Mouse (Mus musculus): Measurements from ENCODE around the gene Selenoo. TPM values are rescaled to one million over a fixed set of nuclear protein-coding genes. Genes with fewer than 3 reads are reported as not detected.

Selenoo gene
- total RNA-seq, 2 experiments from 2014 or later = 32.3 to 39.5 TPM

DNA sequence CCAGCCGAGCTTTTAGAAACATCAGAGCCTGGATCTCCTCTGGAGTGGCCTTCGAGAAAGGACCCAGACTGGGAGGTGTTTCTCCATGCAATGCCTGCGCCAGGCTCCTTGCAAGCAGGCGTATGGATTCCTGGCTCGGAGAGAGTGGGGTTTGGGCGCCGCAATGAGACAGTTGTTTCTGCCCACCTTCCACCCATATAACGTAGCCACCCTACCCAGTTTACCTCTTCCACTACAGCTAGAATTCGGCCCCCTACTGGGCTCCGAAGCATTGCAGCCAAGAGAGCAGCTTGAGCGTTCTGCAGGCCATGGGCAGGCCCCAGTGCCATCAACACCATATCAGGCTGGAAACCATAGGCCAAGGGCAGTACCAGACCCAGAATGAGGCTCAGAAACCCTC is 34.7 kb downstream of the Selenoo start:
- DNase-seq (ENCODE audit: low spot score in 2 of 2) = no peak

DNA sequence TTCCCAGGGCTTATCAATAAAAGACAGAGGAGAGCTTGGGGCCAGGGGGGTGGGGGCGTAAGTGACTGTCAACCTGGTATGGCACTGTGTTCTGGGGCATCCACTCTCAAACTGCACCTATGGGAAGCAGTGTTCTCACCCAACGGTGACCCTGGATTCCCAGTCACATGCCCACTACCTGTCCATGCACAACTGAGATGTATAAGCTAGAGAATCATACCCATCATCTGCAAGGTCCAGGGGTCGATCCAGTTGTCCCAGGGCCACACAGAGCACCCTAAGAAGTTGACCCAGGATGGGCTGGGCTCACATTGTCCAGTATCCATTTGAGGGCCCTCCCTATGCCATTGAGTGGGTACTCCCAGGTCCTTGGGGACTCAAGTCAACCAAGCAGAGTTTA is 35.4 kb downstream of the Selenoo start:
- no peak for DNase-seq (ENCODE audit: low spot score in 2 of 2)

DNA sequence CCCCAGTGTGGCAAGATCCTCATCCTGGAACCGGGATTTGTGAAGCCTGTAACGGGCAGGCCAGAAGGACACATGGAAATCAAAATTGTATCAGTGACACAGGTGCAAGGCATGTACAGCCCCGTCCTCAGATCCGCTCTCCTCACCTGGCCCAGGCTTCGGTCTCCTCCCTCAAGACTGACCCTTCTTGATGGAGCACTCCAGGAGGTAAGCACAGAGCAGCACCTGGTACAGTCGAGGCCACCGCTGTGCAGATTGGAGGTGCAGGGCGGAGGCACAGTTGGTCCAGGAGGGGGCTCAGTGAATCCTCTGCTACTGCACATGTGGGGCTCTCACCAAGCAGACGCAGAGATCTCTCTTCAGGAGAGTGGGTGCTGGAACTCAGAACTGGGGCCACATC is 36.5 kb downstream of the Selenoo start:
- DNase-seq (ENCODE audit: low spot score in 2 of 2) = no peak

GRCm38 (mm10) chr15:89126622-89127021 is 37.7 kb downstream of the Selenoo start:
- no peak for DNase-seq (ENCODE audit: low spot score in 2 of 2)

DNA sequence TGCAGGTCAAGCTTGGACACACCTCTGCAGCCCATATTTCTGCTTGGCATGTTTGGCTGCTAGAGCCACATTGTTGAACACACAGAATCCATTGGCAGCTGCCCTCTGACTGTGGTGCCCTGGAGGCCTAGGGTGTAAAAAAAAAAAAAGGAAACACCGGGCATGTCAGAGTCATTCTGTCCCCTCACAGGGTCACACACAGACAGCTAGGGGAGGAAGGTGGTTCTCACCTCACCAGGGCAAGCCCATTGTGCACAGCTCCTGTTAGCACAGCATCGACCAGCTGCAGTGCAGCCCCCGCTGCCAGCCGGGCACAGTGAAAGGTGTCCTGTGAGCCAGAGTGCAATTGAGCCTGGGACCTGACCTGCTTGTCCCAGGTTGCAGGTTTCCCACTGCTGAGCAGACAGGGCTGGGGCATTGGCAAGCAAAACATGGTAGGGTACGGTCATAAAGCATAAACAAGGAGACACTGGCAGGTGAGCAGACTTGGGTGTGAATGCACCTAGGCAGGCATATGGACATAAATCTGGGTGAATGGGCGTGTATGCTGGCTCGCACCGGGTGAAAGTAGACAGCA is 38.6 kb downstream of the Selenoo start:
- DNase-seq (ENCODE audit: low spot score in 2 of 2) = no peak

DNA sequence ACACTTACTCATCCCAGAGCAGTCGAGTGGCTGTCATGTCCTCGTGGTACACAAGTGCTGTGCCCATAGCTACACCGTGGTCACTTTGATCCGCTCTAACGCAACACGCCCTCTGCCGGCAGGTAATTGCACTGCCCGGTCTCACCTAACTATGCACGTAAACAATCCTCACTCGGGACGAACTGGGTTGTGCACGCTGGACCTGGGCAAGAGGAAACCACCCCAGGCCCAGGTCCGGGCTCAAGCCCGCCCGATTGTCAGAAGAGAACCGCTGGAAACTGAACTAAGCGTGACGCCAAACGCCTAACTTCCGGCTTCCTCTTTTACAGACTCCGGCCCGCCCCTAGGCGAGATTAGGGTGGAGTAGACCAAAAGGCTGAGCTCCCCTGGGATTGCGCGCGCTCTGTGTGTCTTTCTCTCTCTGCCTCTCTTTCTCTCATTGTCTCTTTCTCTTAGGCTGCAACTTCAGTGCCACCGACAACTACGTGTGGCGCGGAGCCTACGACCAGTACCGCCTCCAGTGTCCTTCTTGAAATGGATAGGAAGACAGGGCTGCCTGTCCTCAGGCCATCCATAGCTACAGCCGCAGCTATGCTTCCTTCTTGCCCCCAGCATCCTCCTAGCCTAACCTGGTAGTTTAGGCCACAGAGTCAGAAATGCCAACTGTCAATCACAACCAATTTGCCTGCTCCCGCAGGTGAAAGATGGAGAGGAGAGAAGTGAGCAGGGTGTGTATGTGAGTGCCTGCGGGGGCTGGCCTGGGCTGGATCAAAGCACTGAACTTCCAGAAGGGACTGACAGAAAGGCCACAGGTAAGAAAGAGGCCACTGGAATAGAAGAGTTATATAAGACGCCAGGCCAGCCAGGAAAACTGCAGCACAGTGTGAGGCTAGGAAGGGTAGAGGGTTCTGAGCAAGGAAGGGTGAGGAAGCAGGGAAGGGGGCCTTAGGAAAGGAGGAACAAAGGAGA is 39.8 kb downstream of the Selenoo start, which contains the start of gene Hdac10:
TSS of gene Hdac10 (minus strand) at position 319 of the 969 bp plus-strand sequence.
- peak; percentile 80 to 81 for DNase-seq (ENCODE audit: low spot score in 2 of 2)

- no peak for DNase-seq (ENCODE audit: low spot score in 2 of 2)
These were observed 41.4 kb downstream of the Selenoo start for GRCm38 (mm10) chr15:89130245-89130644.

GRCm38 (mm10) chr15:89131316-89131715 is 42.4 kb downstream of the Selenoo start:
- no peak for DNase-seq (ENCODE audit: low spot score in 2 of 2)

DNA sequence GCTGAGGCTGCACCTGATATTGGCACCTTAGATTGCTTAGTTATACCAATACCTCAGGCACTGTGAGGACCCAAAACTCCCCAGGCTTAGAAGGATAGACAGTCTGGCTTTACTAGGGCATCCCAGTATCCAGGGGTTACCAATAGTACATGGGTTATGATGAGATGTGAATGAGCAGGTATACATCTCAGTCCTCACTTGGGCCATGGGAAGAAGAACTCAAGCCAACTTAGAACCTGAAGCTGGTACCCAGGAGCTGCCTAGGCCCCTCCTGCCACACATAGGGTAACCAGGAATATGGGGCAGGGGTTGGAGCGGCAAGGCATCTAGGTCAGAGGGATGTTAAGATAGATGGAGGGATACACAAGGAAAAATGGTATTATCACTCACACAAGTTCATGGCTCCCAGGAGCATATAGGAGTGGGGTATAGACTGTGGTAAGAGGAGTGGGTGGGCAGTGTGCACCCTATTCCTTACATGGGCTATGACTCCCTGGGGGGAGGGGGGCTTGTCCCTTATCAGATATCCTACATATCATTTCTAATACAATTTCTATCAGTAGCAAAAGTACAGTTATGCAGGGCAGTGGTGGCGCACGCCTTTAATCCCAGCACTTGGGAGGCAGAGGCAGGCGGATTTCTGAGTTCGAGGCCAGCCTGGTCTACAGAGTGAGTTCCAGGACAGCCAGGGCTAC is 47.7 kb downstream of the Selenoo start:
- no peak for DNase-seq (ENCODE audit: low spot score in 2 of 2)

GRCm38 (mm10) chr15:89137378-89138045 is 48.6 kb downstream of the Selenoo start:
- no peak for DNase-seq (ENCODE audit: low spot score in 2 of 2)

DNA sequence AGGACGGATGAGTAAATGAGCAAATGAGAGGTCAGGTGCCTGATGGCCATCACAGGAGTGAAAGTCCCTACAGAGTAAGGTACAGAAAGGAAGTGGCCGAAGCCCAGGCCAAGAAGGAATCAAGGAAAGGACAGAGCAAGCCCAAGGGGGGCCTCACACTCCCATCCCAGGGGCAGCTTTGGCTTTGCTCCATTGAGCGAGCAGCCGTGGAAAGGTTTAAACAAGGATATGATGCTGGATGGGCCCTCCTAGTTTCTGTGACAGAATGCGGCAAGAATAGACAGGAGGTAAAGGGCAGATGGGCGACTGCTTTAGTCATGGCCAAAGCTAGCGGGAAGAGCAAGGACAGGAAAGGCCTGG is 49.1 kb downstream of the Selenoo start:
- no peak for DNase-seq (ENCODE audit: low spot score in 2 of 2)

DNA sequence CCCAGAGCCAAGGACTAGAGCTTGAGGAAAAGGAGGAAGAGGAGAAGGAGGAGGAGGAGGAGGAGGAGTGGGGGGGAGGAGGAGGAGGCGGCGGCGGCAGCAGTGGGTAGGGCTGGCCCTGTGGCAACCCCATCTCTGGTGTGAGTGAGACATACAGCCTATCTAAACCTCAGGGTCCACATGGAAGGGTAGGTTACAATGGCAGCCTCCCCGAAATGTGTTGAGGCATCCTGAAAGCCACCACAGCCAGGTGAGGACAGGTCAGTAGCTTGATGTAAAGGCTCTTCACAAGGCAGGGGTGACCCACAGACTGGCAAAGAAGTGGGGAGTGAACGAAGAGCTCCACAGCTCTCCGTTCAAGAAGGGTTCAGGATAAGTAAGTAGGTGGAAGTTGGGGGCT is 49.6 kb downstream of the Selenoo start:
- no peak for DNase-seq (ENCODE audit: low spot score in 2 of 2)

DNA sequence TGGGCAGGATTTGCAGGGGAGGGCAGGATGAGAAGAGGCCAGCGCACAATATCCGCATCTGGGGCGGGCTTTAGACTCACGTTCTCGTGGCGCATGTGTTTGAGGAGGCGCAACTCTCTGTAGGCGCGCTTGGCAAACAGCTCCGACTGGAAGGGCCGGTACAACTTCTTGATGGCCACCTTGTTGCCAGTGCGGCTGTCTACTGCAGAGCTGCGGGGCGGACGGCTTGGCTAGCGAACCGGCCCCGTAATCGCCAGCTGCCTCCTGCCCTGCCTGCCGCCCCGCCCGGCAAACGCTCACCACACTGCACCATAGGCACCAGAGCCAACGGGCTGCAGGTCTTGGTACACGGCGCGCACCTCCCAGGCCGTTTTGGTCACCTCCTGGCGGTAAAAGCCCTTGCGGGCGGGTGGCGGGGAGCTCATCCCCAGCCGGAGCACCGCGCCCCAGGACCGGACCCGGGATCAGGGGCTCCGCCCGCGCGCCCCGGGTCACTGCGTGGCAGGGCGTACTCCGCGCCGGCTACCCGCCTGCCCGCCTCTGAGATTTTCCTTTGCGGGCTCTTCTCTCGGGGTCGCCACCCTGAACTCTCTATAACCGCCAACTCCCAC is 51.3 kb downstream of the Selenoo start:
- DNase-seq (ENCODE audit: low spot score in 2 of 2) = peak in 1 of 2 experiments; percentile 29

GRCm38 (mm10) chr15:89140659-89141252 is 51.9 kb downstream of the Selenoo start, which contains the start of gene Mapk12:
Gene Mapk12 (minus strand): TSS chr15:89140703.
- DNase-seq (ENCODE audit: low spot score in 2 of 2) = peak; percentile 33 to 56

- DNase-seq (ENCODE audit: low spot score in 2 of 2) = no peak
These were observed 52.6 kb downstream of the Selenoo start for GRCm38 (mm10) chr15:89141443-89141842.

GRCm38 (mm10) chr15:89141905-89142304 is 53.0 kb downstream of the Selenoo start:
- DNase-seq (ENCODE audit: low spot score in 2 of 2) = no peak

DNA sequence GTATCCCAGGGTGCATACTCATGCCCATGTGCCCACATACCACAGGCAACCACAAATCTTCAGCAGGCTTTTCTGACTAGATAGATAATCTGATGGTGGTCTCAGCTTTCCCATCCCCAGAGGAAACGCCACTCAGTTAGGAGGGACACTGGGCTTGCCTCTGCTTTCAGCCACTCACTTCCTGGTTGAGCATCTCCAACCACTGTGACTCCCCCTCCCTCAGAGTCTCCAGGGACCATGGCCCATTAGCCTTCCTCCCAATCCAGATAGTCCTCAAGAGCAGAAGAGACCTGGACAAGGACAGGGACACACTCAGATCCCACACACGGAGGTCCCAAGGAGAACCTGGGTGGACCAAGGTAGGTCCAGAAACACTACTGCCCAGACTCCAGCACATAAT is 54.2 kb downstream of the Selenoo start:
- DNase-seq (ENCODE audit: low spot score in 2 of 2) = no peak

DNA sequence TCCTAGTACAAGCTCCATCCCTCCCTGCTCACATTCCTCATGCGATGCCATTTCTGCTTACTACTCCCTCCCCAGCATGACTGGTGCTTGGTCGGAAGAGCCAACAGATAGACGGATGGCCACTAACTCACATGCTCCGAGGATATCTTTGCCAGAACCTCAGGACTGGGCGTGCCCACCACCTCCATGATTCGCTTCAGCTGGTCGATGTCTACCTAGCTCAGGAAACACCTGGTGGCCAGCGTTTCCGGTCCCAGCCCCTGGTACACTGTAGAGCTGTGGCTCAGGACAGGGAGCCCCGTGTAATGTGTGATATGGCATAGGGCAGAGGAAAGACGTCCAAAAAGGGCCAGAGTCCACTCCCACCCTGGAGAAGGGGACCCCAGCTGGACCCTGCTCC is 56.1 kb downstream of the Selenoo start:
- no peak for DNase-seq (ENCODE audit: low spot score in 2 of 2)

DNA sequence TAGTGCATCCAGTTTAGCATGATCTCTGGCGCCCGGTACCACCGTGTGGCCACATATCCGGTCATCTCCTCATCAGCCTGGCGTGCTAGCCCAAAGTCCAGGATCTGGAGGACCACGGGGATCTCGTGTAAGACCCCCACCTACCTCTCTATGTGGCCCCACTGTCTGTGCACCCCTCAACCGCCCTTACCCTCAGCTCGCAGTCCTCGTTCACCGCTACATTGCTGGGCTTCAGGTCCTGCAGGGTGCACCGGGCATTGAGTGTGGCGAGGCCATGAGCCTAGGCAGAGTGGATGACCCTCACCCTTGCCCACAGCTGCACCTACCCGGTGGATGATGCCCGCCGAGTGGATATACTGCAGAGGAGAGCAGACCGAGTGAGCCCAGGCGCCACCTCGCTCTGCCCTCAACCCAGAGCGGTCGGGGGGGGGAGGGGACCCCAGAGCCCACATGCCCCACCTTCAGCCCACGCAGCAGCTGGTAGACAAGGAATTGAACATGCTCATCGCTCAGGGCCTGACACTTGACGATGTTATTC is 57.0 kb downstream of the Selenoo start:
- no peak for DNase-seq (ENCODE audit: low spot score in 2 of 2)

- no peak for DNase-seq (ENCODE audit: low spot score in 2 of 2)
These were observed 57.7 kb downstream of the Selenoo start for GRCm38 (mm10) chr15:89146537-89146936.

Measured in adrenal gland, adult 18-20 months (tissue).